Mouse (Mus musculus): ENCODE data around the gene Ptpn23. TPM values are rescaled to one million over a fixed set of nuclear protein-coding genes. Genes with fewer than 3 reads are reported as not detected.

The Ptpn23 gene
- total and polyA plus RNA-seq, 3 experiments = 7.3 to 40.1 TPM; not detected in 1

- TF ChIP-seq MXI1 (IDR thresholded peaks at IDR 0.05; ENCODE audit: low read depth, low read length) = no peak
- no peak for TF ChIP-seq E2F4 (IDR thresholded peaks at IDR 0.05; ENCODE audit: borderline replicate concordance, low read depth, low read length)
- TF ChIP-seq CTCF (IDR thresholded peaks at IDR 0.05 in 2 of 3, conservative IDR thresholded peaks at IDR 0.05 in 1 of 3; ENCODE audit: control insufficient read depth in 1 of 3, insufficient read depth in 1 of 3, low read depth in 2 of 3, low read length in 3 of 3, poor library complexity in 1 of 3, severe bottlenecking in 1 of 3) = no peak
- no peak for TF ChIP-seq TBP (IDR thresholded peaks at IDR 0.05; ENCODE audit: low read depth, low read length)
- TF ChIP-seq SIN3A (IDR thresholded peaks at IDR 0.05; ENCODE audit: low read length) = no peak
- no peak for TF ChIP-seq MYC (IDR thresholded peaks at IDR 0.05; ENCODE audit: low read depth, low read length)
- no peak for TF ChIP-seq ZNF384 (IDR thresholded peaks at IDR 0.05; ENCODE audit: low read depth, low read length)
- no peak for TF ChIP-seq CHD1 (IDR thresholded peaks at IDR 0.05; ENCODE audit: low read depth, low read length)
- no peak for TF ChIP-seq CHD2 (IDR thresholded peaks at IDR 0.05; ENCODE audit: low read length)
- TF ChIP-seq BHLHE40 (IDR thresholded peaks at IDR 0.05; ENCODE audit: borderline replicate concordance, low read depth, low read length) = no peak
- TF ChIP-seq POLR2AphosphoS2 (IDR thresholded peaks at IDR 0.05; ENCODE audit: low read length) = no peak
- no peak for TF ChIP-seq ZKSCAN1 (IDR thresholded peaks at IDR 0.05; ENCODE audit: low read depth, low read length)
- no peak for TF ChIP-seq MAX (IDR thresholded peaks at IDR 0.05; ENCODE audit: low read length)
- no peak for TF ChIP-seq ELF1 (IDR thresholded peaks at IDR 0.05; ENCODE audit: low read depth, low read length)
- TF ChIP-seq ZC3H11A (IDR thresholded peaks at IDR 0.05; ENCODE audit: low read depth, low read length) = no peak
- TF ChIP-seq KAT2A (conservative IDR thresholded peaks at IDR 0.05; ENCODE audit: low read depth, low read length) = no peak
- Histone ChIP-seq H3K27me3 (ENCODE audit: control insufficient read depth in 1 of 2, insufficient read depth in 2 of 2, low read length in 2 of 2) (no peaks in the 10 kb centered on the region), H3K27ac (ENCODE audit: control insufficient read depth, low read depth, low read length) (no peak overlapping the region), H3K9me3 (replicated peaks; ENCODE audit: insufficient read depth, low read length) (no peaks in the 10 kb centered on the region), H3K36me3 (ENCODE audit: control insufficient read depth in 1 of 2, insufficient read depth in 2 of 2, low read length in 2 of 2) (peaks cover 0 to 10% of the 10 kb centered on the region in 2 experiments; a peak in 1 of 4 replicates), H3K4me1 (ENCODE audit: control insufficient read depth in 1 of 2, insufficient read depth in 2 of 2, low read length in 2 of 2) (no peaks in the 10 kb centered on the region), H3K79me2 (ENCODE audit: control insufficient read depth, insufficient read depth, low read length, poor library complexity) (no peaks in the 10 kb centered on the region), H3K4me3 (ENCODE audit: control insufficient read depth in 1 of 2, insufficient read depth in 1 of 2, low read depth in 2 of 2, low read length in 2 of 2) (no peak overlapping the region), H3K9ac (ENCODE audit: control insufficient read depth, low read depth, low read length, poor library complexity, severe bottlenecking) (no peak overlapping the region)
- no peak for DNase-seq (ENCODE audit: low read depth, low spot score)
Observed at GRCm38 (mm10) chr9:110366746-110367145, 41.3 kb downstream of the Ptpn23 start.

DNA sequence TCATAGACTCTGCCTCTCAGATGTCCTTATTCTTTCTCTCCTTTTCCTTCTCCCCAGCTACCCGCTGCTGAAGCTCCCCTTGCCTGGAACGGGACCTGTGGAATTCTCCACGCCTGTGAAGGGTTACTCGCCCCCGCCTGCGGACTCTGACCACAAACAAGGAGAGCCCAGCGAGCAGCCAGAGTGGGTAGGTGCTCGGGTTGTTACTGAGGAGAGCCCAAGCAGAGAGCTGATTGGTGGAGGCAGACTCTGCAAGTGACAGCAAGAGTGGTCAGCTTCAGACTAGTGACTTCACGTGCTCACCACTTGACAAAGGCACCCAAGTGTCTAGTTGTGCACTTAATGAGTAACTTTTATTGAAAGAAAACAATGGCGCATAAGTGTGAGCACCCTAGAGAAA, 45.7 kb downstream of the Ptpn23 start:
- Histone ChIP-seq H3K27ac (ENCODE audit: control insufficient read depth, low read depth, low read length) (no peak overlapping the region), H3K9me3 (replicated peaks; ENCODE audit: insufficient read depth, low read length) (no peaks in the 10 kb centered on the region), H3K4me3 (ENCODE audit: control insufficient read depth in 1 of 2, insufficient read depth in 1 of 2, low read depth in 2 of 2, low read length in 2 of 2) (no peak overlapping the region), H3K4me1 (ENCODE audit: control insufficient read depth in 1 of 2, insufficient read depth in 2 of 2, low read length in 2 of 2) (no peaks in the 10 kb centered on the region), H3K79me2 (ENCODE audit: control insufficient read depth, insufficient read depth, low read length, poor library complexity) (no peaks in the 10 kb centered on the region), H3K36me3 (ENCODE audit: control insufficient read depth in 1 of 2, insufficient read depth in 2 of 2, low read length in 2 of 2) (peaks cover 0 to 13% of the 10 kb centered on the region in 2 experiments; a peak in 2 of 4 replicates), H3K9ac (ENCODE audit: control insufficient read depth, low read depth, low read length, poor library complexity, severe bottlenecking) (no peak overlapping the region), H3K27me3 (ENCODE audit: control insufficient read depth in 1 of 2, insufficient read depth in 2 of 2, low read length in 2 of 2) (no peaks in the 10 kb centered on the region)
- no peak for TF ChIP-seq SIN3A (IDR thresholded peaks at IDR 0.05; ENCODE audit: low read length)
- no peak for DNase-seq (ENCODE audit: low read depth, low spot score)

GRCm38 (mm10) chr9:110361299-110361698, 46.7 kb downstream of the Ptpn23 start:
- Histone ChIP-seq H3K9me3 (replicated peaks; ENCODE audit: insufficient read depth, low read length) (no peaks in the 10 kb centered on the region), H3K27me3 (ENCODE audit: control insufficient read depth in 1 of 2, insufficient read depth in 2 of 2, low read length in 2 of 2) (no peaks in the 10 kb centered on the region), H3K9ac (ENCODE audit: control insufficient read depth, low read depth, low read length, poor library complexity, severe bottlenecking) (no peak overlapping the region), H3K36me3 (ENCODE audit: control insufficient read depth in 1 of 2, insufficient read depth in 2 of 2, low read length in 2 of 2) (peaks cover 0 to 14% of the 10 kb centered on the region in 2 experiments; a peak in 2 of 4 replicates), H3K27ac (ENCODE audit: control insufficient read depth, low read depth, low read length) (no peak overlapping the region), H3K4me3 (ENCODE audit: control insufficient read depth in 1 of 2, insufficient read depth in 1 of 2, low read depth in 2 of 2, low read length in 2 of 2) (no peak overlapping the region), H3K79me2 (ENCODE audit: control insufficient read depth, insufficient read depth, low read length, poor library complexity) (no peaks in the 10 kb centered on the region), H3K4me1 (ENCODE audit: control insufficient read depth in 1 of 2, insufficient read depth in 2 of 2, low read length in 2 of 2) (no peaks in the 10 kb centered on the region)
- TF ChIP-seq CHD2 (IDR thresholded peaks at IDR 0.05; ENCODE audit: low read length) (no peak), POLR2A (IDR thresholded peaks at IDR 0.05; ENCODE audit: control insufficient read depth in 1 of 2, insufficient read depth in 1 of 2, low read depth in 1 of 2, low read length in 2 of 2, poor library complexity in 1 of 2) (no peak), HCFC1 (IDR thresholded peaks at IDR 0.05; ENCODE audit: low read depth, low read length) (no peak), E2F4 (IDR thresholded peaks at IDR 0.05; ENCODE audit: borderline replicate concordance, low read depth, low read length) (no peak), ETS1 (IDR thresholded peaks at IDR 0.05; ENCODE audit: low read depth, low read length) (no peak), MAZ (IDR thresholded peaks at IDR 0.05; ENCODE audit: low read depth, low read length) (no peak), MYB (IDR thresholded peaks at IDR 0.05; ENCODE audit: low read depth, low read length) (no peak), CTCF (IDR thresholded peaks at IDR 0.05 in 2 of 3, conservative IDR thresholded peaks at IDR 0.05 in 1 of 3; ENCODE audit: control insufficient read depth in 1 of 3, insufficient read depth in 1 of 3, low read depth in 2 of 3, low read length in 3 of 3, poor library complexity in 1 of 3, severe bottlenecking in 1 of 3) (no peak), UBTF (IDR thresholded peaks at IDR 0.05; ENCODE audit: borderline replicate concordance, insufficient read depth, low read depth, low read length) (no peak), RCOR1 (IDR thresholded peaks at IDR 0.05; ENCODE audit: low read depth, low read length) (no peak), TBP (IDR thresholded peaks at IDR 0.05; ENCODE audit: low read depth, low read length) (no peak), SIN3A (IDR thresholded peaks at IDR 0.05; ENCODE audit: low read length) (no peak)
- no peak for DNase-seq (ENCODE audit: low read depth, low spot score)

Data from MEL (cell line).